Mouse (Mus musculus) lung, postnatal 0 days (tissue): ENCODE results near the gene Dclre1b.

Experiments
- CTCF ChIP-seq: IDR thresholded peaks from 2 replicates; pipeline ENCODE4 v1.5.1; 2016; ENCODE audit warnings: antibody characterized with exemption, mild to moderate bottlenecking
- EP300 ChIP-seq: IDR thresholded peaks from 2 replicates; pipeline ENCODE4 v1.6.1; 2016; ENCODE audit warnings: antibody characterized with exemption, mild to moderate bottlenecking, control low read depth

DNA sequence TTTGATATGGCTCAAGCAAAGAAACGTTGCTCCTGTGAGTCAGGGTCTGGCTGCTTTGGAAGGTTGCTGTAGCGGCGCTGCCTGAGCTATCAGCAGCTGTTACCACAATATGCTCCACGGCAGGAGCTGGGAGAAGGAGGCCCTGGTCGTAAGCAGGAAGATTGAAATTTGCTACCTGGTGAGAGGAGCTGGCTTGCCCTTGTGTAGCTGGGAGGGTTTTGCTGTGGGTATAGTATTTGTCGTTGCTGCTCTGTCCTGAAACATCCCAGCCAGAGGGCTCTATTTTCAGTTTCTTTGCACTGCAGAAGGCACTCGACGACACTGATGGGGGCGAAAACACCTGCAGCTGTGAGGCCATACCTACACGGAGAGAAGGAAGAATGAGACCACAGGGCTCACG lies 31.3 kb downstream of the Dclre1b start:
- TF ChIP-seq CTCF (no peak), EP300 (no peak)
